Mouse (Mus musculus): ENCODE measurements around the gene Papln. TPM values are rescaled to one million over a fixed set of nuclear protein-coding genes. Genes with fewer than 3 reads are reported as not detected.

The Papln gene
- polyA plus RNA-seq, 1 experiment = 11.7 TPM

DNA sequence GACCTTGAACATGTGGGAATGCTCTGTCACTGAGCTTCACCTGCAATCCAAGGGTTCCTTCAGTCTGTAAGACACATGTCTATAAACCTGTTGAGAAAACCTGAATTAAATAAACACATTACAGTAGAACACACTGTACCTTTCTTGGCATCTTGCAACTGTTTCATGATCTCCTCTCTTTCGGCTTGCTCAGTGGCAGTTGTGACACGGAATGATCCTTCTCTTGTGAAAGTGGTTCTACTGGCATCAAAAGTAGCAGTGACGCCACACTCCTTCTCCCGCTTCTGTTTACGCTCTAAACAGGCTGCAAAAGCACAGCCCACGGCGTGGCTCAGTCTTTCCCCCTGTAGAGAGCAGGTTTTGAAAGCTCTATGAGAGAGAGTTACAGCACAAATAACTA is 40.2 kb downstream of the Papln start:
- TF ChIP-seq CTCF (IDR thresholded peaks at IDR 0.05; ENCODE audit: extremely low read depth, insufficient read length, insufficient replicate concordance, low read depth, low read length) = no peak
- TF ChIP-seq POLR2A (IDR thresholded peaks at IDR 0.05; ENCODE audit: low read depth, low read length) = no peak
- Histone ChIP-seq H3K4me1 (ENCODE audit: control insufficient read depth, insufficient read depth, insufficient read length, low read length) (no peaks in the 10 kb centered on the region), H3K36me3 (ENCODE audit: control insufficient read depth, insufficient read depth, low read length) (peaks cover 85% of the 10 kb centered on the region), H3K4me3 (ENCODE audit: low read depth, low read length) (no peak overlapping the region), H3K27me3 (ENCODE audit: control insufficient read depth, insufficient read depth, low read length) (no peaks in the 10 kb centered on the region), H3K27ac (ENCODE audit: insufficient read depth, low read depth, low read length) (no peak overlapping the region)
- WGBS = 95% methylated on average over 7 of the region's 7 CpGs

DNA sequence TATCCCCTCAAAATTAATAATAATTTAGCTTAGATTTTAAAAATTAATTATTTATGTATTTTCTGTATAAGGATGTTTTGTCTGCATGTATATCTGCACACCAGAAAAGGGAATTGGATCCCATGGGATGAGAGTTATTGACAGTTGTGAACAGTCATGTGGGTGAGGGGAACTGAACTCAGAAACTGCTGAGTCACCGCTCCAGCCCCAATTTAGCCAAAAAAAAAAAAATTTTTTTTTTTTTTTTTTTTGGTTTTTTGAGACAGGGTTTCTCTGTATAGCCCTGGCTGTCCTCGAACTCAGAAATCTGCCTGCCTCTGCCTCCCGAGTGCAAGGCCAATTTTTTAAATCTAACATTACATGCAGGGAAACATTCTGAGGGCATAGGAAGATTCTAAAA is 48.5 kb downstream of the Papln start:
- Histone ChIP-seq H3K4me3 (ENCODE audit: low read depth, low read length) (no peak overlapping the region), H3K36me3 (ENCODE audit: control insufficient read depth, insufficient read depth, low read length) (peaks cover 38% of the 10 kb centered on the region), H3K27ac (ENCODE audit: insufficient read depth, low read depth, low read length) (no peak overlapping the region), H3K27me3 (ENCODE audit: control insufficient read depth, insufficient read depth, low read length) (no peaks in the 10 kb centered on the region), H3K4me1 (ENCODE audit: control insufficient read depth, insufficient read depth, insufficient read length, low read length) (no peaks in the 10 kb centered on the region)
- no peak for TF ChIP-seq CTCF (IDR thresholded peaks at IDR 0.05; ENCODE audit: extremely low read depth, insufficient read length, insufficient replicate concordance, low read depth, low read length)
- TF ChIP-seq POLR2A (IDR thresholded peaks at IDR 0.05; ENCODE audit: low read depth, low read length) = no peak
- WGBS = 91% methylated on average over 3 of the region's 3 CpGs

GRCm38 (mm10) chr12:83816616-83817015 is 53.2 kb downstream of the Papln start:
- Histone ChIP-seq H3K27me3 (ENCODE audit: control insufficient read depth, insufficient read depth, low read length) (no peaks in the 10 kb centered on the region), H3K27ac (ENCODE audit: insufficient read depth, low read depth, low read length) (no peak overlapping the region), H3K36me3 (ENCODE audit: control insufficient read depth, insufficient read depth, low read length) (peaks cover 12% of the 10 kb centered on the region), H3K4me3 (ENCODE audit: low read depth, low read length) (no peak overlapping the region), H3K4me1 (ENCODE audit: control insufficient read depth, insufficient read depth, insufficient read length, low read length) (no peaks in the 10 kb centered on the region)
- TF ChIP-seq CTCF (IDR thresholded peaks at IDR 0.05; ENCODE audit: extremely low read depth, insufficient read length, insufficient replicate concordance, low read depth, low read length) = no peak
- no peak for TF ChIP-seq POLR2A (IDR thresholded peaks at IDR 0.05; ENCODE audit: low read depth, low read length)
- WGBS = 82% methylated on average over 1 of the region's 1 CpGs

GRCm38 (mm10) chr12:83830424-83830823 is 67.0 kb downstream of the Papln start:
- no peaks in the 10 kb centered on the region for H3K27me3 ChIP-seq (ENCODE audit: control insufficient read depth, insufficient read depth, low read length)
- H3K36me3 ChIP-seq (ENCODE audit: control insufficient read depth, insufficient read depth, low read length) = peaks cover 37% of the 10 kb centered on the region
- H3K4me1 ChIP-seq (ENCODE audit: control insufficient read depth, insufficient read depth, insufficient read length, low read length) = no peaks in the 10 kb centered on the region
- WGBS = 80% methylated on average over 3 of the region's 3 CpGs
- H3K27ac ChIP-seq (ENCODE audit: insufficient read depth, low read depth, low read length) = no peak overlapping the region
- TF ChIP-seq CTCF (IDR thresholded peaks at IDR 0.05; ENCODE audit: extremely low read depth, insufficient read length, insufficient replicate concordance, low read depth, low read length) (no peak), POLR2A (IDR thresholded peaks at IDR 0.05; ENCODE audit: low read depth, low read length) (no peak)
- no peak overlapping the region for H3K4me3 ChIP-seq (ENCODE audit: low read depth, low read length)

- WGBS = 95% methylated on average over 3 of the region's 3 CpGs
These were observed 70.5 kb downstream of the Papln start for GRCm38 (mm10) chr12:83833979-83834378.

DNA sequence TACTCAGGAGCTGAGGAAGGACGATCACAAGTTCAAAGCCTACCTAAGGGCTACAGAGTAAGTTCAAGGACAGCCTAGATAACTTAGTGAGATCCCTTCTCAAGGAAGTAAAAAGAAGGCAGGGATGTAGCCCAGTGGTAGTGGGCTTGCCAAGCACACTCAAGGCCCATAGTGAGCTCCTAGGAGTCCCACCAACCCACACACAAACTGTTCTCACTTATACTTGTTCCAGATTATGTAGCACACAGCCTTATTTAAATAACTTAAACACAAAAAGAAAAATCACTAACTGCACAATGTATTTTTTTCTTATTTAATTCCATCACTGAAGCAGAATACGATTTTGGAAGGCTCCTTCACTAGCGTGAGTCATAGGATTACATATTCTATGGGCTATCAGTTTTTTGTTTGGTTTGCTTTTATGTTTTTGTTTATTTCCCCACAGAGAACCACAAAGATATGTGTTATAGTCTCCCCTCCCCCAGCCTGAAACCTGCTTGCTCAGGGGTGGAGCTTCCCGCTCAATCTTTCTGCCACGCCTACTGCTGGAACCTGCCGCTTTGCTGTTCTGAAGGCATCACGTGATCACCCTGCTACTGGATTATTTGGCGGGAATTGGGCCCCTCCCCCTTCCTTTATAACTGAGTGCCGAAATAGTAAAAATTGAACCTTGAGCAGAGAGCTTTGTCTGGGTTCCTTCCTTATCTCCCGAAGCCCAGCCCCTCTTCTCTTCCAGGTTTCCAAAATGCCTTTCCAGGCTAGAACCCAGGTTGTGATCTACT is 78.2 kb downstream of the Papln start:
- peak overlapping the region; percentile 51 for H3K27ac ChIP-seq (ENCODE audit: insufficient read depth, low read depth, low read length)
- WGBS = 42% methylated on average over 10 of the region's 10 CpGs
- peaks cover 8% of the 10 kb centered on the region for H3K4me1 ChIP-seq (ENCODE audit: control insufficient read depth, insufficient read depth, insufficient read length, low read length)
- no peaks in the 10 kb centered on the region for H3K27me3 ChIP-seq (ENCODE audit: control insufficient read depth, insufficient read depth, low read length)
- H3K36me3 ChIP-seq (ENCODE audit: control insufficient read depth, insufficient read depth, low read length) = peaks cover 24% of the 10 kb centered on the region
- TF ChIP-seq CTCF (IDR thresholded peaks at IDR 0.05; ENCODE audit: extremely low read depth, insufficient read length, insufficient replicate concordance, low read depth, low read length) (no peak), POLR2A (IDR thresholded peaks at IDR 0.05; ENCODE audit: low read depth, low read length) (no peak)
- H3K4me3 ChIP-seq (ENCODE audit: low read depth, low read length) = no peak overlapping the region

More at GRCm38 (mm10) chr12:83833979-83834378, 70.5 kb downstream of the Papln start:
- H3K4me3 ChIP-seq (ENCODE audit: low read depth, low read length) = no peak overlapping the region
- no peaks in the 10 kb centered on the region for H3K27me3 ChIP-seq (ENCODE audit: control insufficient read depth, insufficient read depth, low read length)
- peaks cover 41% of the 10 kb centered on the region for H3K36me3 ChIP-seq (ENCODE audit: control insufficient read depth, insufficient read depth, low read length)
- H3K4me1 ChIP-seq (ENCODE audit: control insufficient read depth, insufficient read depth, insufficient read length, low read length) = no peaks in the 10 kb centered on the region
- H3K27ac ChIP-seq (ENCODE audit: insufficient read depth, low read depth, low read length) = no peak overlapping the region
- no peak for TF ChIP-seq CTCF (IDR thresholded peaks at IDR 0.05; ENCODE audit: extremely low read depth, insufficient read length, insufficient replicate concordance, low read depth, low read length)
- TF ChIP-seq POLR2A (IDR thresholded peaks at IDR 0.05; ENCODE audit: low read depth, low read length) = no peak

Other genes with a start within 250 kb of the Papln start
- 4.7 and 9.3 TPM in 2 replicates for gene Dcaf4, start 243.2 kb upstream of the Papln start, polyA plus RNA-seq (2012; rRNA removed)
- gene Zfyve1, start 166.4 kb upstream of the Papln start, polyA plus RNA-seq (2012; rRNA removed) = 24.0 and 54.4 TPM in 2 replicates
- 3.3 and 12.0 TPM in 2 replicates for gene Rbm25, start 132.4 kb upstream of the Papln start, polyA plus RNA-seq (2012; rRNA removed)
- 16.6 and 35.2 TPM in 2 replicates for gene Psen1, start 75.5 kb upstream of the Papln start, polyA plus RNA-seq (2012; rRNA removed)
- 57.1 and 141 TPM in 2 replicates for gene Numb, start 158.3 kb downstream of the Papln start, polyA plus RNA-seq (2012; rRNA removed)
- gene Riox1, start 187.0 kb downstream of the Papln start, polyA plus RNA-seq (2012; rRNA removed) = 11.5 and 17.7 TPM in 2 replicates
- not detected in 2 replicates for gene Heatr4, start 221.2 kb downstream of the Papln start, polyA plus RNA-seq (2012; rRNA removed)
- 4.4 and 7.6 TPM in 2 replicates for gene Acot2, start 224.2 kb downstream of the Papln start, polyA plus RNA-seq (2012; rRNA removed)
- gene Acot1, start 245.9 kb downstream of the Papln start, polyA plus RNA-seq (2012; rRNA removed) = 2.7 and 2.9 TPM in 2 replicates

Measured in small intestine, adult 2 months (tissue).